Mouse (Mus musculus) MEL-GATA-1-ER (cell line): ENCODE measurements at regions not wholly inside any gene's neighbourhood (a gene's known extent, or its start where the extent isn't known, plus 50 kb on each side); places are given as distances from the start of the nearest gene placed in this dataset.

ENCODE experiments used
- DNase-seq: peaks from one replicate; pipeline ENCODE4 v3.0.0-alpha.2; 2012; ENCODE audit warnings: low read depth; ENCODE audit errors: extremely low read depth

DNA sequence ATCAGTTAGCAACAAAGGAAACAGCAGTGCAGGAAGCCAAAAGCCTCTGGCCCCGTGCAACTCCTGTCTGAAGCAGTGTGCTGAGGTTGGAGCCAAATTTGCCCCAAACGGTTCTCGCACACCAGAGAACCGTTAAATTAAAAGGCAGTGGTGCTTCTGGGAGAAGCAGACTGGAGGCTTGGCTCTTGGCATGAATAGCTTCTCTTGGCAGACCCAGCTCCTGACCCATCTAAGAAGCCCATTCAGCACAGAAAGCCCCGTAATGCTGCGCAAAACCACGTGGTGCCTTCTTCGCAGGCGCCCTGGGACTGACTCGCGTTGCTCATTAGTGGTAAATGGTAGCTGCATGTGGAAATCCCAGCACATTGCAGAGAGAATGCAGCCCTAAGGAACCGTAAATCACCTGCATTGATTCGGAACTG, 340.2 kb upstream of the Slc24a2 start:
- DNase-seq = no peak

GRCm38 (mm10) chr4:87566616-87567015, 336.3 kb upstream of the Slc24a2 start:
- DNase-seq = no peak

DNA sequence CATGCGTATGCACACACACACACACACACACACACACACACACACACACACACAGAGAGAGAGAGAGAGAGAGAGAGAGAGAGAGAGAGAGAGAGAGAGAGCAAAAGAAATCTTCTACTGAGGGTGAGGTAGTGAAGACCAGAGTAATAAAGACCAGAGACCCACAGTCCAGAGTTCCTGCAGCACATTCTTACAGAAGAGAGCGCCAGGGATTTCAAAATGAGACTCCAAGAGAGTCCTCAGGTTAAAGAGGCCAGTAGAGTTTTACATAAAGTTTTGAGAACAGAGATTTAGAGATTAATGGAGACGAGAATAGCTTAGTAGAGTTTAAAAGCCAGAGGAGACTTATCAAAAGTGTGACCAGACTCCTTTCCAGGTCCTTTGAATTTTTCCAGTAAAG, 324.6 kb upstream of the Slc24a2 start:
- no peak for DNase-seq
